Mouse (Mus musculus) adipocyte (in vitro differentiated cells): ENCODE data around the gene Lypd6.
A peak's percentile ranks its signal among the peaks of the same experiment; 100 is the strongest.

Source experiments
- DNase-seq: peaks from one replicate; pipeline ENCODE4 v3.0.0-alpha.2; 2016; ENCODE audit warnings: low spot score

Lypd6 gene

GRCm38 (mm10) chr2:50066246-50066967 is at the start of gene Lypd6:
Lypd6 (plus strand) TSS chr2:50066429.
- DNase-seq = no peak

- DNase-seq = no peak
Measured at GRCm38 (mm10) chr2:50019477-50019876, 46.8 kb upstream of the Lypd6 start.

- no peak for DNase-seq
Measured at GRCm38 (mm10) chr2:50025549-50025948, 40.7 kb upstream of the Lypd6 start.

GRCm38 (mm10) chr2:50028930-50029329 is 37.3 kb upstream of the Lypd6 start:
- peak; percentile 33 for DNase-seq

GRCm38 (mm10) chr2:50044170-50044870 is 21.9 kb upstream of the Lypd6 start:
- no peak for DNase-seq

- DNase-seq = no peak
Measured at GRCm38 (mm10) chr2:50044871-50045470, 21.3 kb upstream of the Lypd6 start.

GRCm38 (mm10) chr2:50045841-50046240 is 20.4 kb upstream of the Lypd6 start:
- no peak for DNase-seq

- DNase-seq = no peak
Measured at GRCm38 (mm10) chr2:50048442-50048841, 17.8 kb upstream of the Lypd6 start.

GRCm38 (mm10) chr2:50053893-50054292 is 12.3 kb upstream of the Lypd6 start:
- no peak for DNase-seq

- no peak for DNase-seq
Measured at GRCm38 (mm10) chr2:50065902-50066245, 355 bp upstream of the Lypd6 start.

- no peak for DNase-seq
Measured at GRCm38 (mm10) chr2:50066968-50067315, 713 bp downstream of the Lypd6 start.

GRCm38 (mm10) chr2:50069571-50070295 is 3.5 kb downstream of the Lypd6 start:
- DNase-seq = peak; percentile 15

GRCm38 (mm10) chr2:50072158-50072557 is 5.9 kb downstream of the Lypd6 start:
- DNase-seq = no peak

- DNase-seq = peak; percentile 15
Measured at GRCm38 (mm10) chr2:50084746-50085145, 18.5 kb downstream of the Lypd6 start.

- DNase-seq = no peak
Measured at GRCm38 (mm10) chr2:50087761-50088160, 21.5 kb downstream of the Lypd6 start.

- no peak for DNase-seq
Measured at GRCm38 (mm10) chr2:50096336-50096735, 30.1 kb downstream of the Lypd6 start.

GRCm38 (mm10) chr2:50100364-50101151 is 34.3 kb downstream of the Lypd6 start:
- DNase-seq = peak; percentile 51

GRCm38 (mm10) chr2:50101152-50101450 is 34.9 kb downstream of the Lypd6 start:
- no peak for DNase-seq

- no peak for DNase-seq
Measured at GRCm38 (mm10) chr2:50103850-50104503, 37.7 kb downstream of the Lypd6 start.

- DNase-seq = no peak
Measured at GRCm38 (mm10) chr2:50105590-50105989, 39.4 kb downstream of the Lypd6 start.

- no peak for DNase-seq
Measured at GRCm38 (mm10) chr2:50105992-50106391, 39.8 kb downstream of the Lypd6 start.

GRCm38 (mm10) chr2:50106879-50107278 is 40.6 kb downstream of the Lypd6 start:
- DNase-seq = no peak
